Mouse (Mus musculus) erythroid progenitor cell, adult 5-6 weeks (primary cell): ENCODE data around the gene Slc12a3. TPM values are rescaled to one million over a fixed set of nuclear protein-coding genes. Genes with fewer than 3 reads are reported as not detected.
"Not testable (repeated sequence)": the region's sequence is repeated elsewhere in the genome, so short reads cannot be mapped to it uniquely, and the experiment has no call there.

Experiments
- ATAC-seq: replicated peaks from 2 replicates; pipeline ENCODE4 v1.8.0; 2016; ENCODE audit warnings: moderate number of reproducible peaks, mild to moderate bottlenecking, moderate TSS enrichment, inconsistent platforms; ENCODE audit not compliant: poor library complexity, low FRiP score, severe bottlenecking
- total RNA-seq, 2 experiments: library from RNA; stranded (forward) in 1 of 2; stranded (reverse) in 1 of 2; fragments of 150-400 nt in 1 of 2; fragments of 186-747, 209-891 nt in 1 of 2; gene quantifications; 2 replicates each; pipeline versions ENCODE4 v1.2.3 to v1.2.4; 2015 to 2017; ENCODE audit warnings: low replicate concordance in 2 of 2

Slc12a3 gene
- total RNA-seq, 2 experiments from 2014 or later = 0.84 TPM; not detected in 1

DNA sequence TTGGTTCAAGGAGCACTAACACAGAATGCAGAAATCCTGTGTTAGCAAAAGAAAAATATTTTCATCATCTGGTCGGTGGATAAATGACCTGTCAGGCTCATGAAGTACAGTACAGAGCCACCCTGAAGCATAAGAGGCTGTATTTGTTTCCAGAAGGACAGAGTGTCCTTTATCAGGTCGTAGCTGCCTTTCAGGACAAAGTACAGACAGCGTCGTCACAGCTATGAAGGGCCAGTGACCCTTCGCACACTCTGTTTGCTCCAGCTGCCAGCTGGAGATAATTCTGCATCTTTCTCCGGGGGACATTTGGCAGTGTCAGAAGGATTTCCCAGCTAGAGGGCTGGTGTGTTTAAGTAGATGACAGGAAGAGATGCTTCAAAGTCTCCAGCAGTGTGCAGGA is 63.6 kb downstream of the Slc12a3 start:
- no peak for ATAC-seq

DNA sequence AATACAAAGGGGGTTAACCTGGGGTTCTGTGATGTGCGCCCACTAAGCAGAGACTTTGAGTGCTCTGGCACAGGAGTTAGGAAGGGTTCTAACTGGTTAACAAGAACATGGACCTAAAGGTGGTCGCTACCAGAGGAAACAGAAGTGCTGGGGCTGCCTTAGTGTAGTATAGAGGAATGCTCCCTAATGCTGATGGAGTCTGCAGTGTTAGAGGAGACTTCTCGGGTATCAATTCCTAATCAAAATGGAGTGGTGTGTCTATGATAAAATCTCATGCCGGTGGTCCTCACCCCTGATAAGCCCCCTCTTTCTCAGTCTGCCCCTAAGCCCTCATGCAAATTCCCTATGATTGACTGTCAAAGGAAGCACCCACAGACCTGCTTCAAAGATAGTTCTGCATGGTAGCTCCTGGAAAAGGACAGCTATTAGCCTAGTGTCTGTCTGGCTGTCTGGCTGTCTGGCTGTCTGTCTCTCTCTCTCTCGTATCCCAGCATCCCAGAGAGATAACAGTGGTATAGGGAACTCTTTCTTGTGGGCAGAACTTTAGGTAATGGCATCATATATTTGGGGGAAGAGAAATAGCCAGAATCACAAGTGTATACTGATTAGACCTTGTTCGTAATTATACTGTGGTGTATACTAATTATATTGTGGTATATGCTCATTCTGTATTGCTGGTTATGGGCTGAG is 67.0 kb downstream of the Slc12a3 start:
- no peak for ATAC-seq

DNA sequence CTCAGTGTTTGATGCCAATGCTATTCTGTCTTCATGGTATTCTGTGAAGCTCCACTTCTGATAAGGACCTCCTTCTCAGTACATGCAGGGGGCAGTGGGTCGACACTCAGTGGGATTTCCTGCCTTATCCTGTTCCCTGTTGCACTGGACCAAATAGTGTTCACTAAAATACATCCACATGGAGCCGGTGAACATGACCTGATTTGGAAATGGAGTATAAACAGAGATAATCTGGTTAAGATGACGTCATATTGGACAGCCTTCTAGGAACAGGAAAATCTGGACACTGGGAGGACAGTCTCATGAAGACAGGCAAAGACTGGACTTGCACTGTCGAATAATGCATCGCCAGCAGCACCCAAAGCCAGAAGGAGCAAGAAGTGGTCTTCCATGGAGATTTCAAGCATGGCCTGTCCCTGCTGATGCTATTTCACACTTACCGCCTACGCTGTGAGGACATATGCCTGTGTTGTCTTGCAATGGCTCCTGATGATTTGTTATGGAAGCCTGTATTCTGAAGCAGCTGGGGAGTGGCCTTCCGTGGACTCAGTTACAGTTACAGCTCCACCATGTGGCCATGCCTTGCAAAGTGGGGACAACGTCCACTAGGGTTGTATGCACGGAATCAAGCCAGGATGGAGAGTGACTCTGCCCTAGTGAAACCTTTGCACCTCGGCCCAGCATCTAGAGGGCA is 68.1 kb downstream of the Slc12a3 start:
- peak; percentile 71 for ATAC-seq

DNA sequence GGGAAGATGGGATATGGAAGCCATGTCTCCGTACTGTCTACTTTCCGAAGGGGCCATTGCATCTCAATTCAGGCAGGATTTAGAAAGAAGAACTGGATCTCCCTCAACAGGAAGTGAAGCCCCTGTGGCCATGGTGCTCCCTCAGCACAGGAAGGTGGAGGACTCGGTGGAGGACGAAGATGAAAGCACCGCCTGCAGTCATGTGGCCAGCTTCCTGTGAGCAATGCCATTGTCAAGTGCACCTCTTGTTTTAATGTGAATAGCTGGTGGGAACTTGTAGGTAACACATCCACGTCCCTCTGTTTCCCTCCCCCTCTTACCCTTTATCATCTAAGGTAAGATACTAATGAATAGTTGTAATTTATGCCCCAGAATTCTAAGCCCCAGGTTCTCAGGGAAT is 69.6 kb downstream of the Slc12a3 start:
- ATAC-seq = no peak

DNA sequence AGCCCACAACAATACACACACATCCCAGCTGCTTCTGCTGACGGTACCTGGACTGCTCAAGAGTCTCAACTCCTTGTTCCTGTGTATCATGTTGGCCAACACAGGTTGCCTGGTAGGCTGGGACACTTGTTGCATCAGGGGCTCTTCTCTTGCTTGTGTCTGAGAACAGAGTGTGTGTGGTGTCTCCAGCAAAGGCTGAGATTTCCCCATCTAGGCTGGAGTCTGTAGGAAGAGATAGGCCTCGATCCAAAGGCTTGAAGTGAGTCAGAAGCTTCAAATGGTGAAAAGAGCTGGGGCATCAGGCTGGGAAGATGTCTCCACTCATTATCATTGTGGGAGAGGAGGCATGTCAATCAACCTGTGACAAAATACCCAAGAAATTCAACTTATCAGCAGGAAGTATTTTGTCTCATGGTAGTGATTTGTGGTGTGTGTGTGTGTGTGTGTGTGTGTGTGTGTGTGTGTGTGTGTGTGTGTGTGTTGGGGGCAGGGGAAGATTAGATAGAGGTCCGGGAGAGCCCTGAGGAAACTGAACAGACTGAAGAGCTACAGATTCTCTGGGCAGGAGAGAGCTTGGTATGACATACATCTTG is 70.5 kb downstream of the Slc12a3 start:
- ATAC-seq = no peak

DNA sequence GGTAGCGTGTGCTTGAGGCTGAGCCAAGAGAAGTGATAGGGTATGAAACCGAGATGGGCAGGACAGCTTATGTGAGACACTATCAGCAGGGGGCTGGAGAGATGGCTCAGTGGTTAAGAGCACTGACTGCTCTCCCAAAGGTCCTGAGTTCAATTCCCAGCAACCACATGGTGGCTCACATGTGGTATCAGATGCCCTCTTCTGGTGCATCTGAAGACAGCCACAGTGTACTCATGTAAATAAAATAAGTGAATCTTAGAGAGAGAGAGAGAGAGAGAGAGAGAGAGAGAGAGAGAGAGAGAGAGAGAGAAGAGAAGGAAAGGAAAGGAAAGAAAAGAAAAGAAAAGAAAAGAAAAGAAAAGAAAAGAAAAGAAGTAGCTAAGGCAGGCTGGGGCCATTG is 71.0 kb downstream of the Slc12a3 start:
- not testable (repeated sequence) for ATAC-seq

DNA sequence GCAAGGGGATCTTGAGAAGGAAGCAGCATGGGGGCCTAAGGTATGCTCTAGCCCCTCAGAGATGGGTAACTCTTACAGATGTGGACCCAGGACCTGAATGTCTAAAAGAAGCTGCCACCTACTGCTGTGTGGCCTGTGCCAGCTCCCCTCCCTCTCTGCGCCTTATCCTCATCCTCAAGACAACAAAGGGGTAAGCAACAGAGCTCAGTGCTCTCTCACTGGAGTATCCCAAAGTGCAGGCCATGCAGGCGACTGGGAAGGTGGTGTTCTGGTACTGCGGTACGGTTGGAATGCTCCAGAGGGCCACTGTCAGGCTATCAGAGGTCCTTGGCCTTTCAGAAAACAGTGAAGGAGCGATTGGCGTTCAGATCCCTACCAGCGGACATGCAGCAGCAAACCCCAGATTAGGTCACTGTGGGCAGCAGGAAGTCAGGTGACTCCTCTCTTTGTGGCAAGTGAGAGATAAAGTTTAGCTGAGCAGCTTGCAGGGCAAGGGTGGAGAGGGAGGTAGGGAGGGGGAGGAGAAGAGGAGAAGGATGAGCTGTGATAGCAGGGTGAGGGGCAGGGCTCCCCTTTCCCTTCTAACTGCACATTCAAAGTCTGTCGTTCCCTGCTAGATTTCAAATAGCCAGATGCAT is 79.6 kb downstream of the Slc12a3 start:
- no peak for ATAC-seq

DNA sequence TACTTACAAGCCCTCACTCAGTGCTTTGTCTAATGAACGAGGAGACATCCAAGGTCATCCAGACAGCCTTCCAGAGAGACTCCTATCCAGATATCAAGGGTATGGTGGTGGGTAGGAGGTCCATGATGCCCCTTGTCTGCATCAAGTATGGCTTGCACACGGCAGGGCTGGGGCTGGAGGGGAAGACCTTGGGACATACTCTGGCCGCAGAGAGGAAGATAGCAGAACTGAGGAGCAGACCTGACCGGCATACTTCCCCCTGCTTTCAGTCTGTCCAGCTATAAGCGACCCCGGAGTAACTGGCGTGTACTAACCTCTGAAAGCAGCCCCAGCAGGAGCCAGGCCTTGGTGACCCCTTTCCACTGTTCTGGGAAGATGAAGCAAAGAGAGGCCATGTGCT is 80.5 kb downstream of the Slc12a3 start:
- no peak for ATAC-seq

DNA sequence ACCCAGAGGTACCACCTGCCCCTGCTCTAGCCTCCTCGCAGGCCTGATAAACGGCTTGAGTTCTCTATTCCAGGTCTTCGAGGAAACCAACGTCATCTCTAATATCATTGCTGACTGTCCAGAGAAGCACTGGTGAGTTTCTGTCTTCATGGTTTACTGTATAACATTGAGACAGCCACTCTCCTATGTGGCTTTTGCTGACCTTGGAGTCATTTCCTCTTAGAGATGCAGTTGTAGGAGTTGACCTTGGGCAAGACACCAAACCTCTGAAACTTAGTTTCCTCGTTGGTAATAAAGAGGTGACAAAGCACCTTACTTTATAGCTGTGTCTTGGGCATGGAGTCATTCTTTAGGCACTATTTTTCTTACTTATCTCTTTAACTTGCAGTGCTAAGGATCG is 83.5 kb downstream of the Slc12a3 start:
- ATAC-seq = no peak

DNA sequence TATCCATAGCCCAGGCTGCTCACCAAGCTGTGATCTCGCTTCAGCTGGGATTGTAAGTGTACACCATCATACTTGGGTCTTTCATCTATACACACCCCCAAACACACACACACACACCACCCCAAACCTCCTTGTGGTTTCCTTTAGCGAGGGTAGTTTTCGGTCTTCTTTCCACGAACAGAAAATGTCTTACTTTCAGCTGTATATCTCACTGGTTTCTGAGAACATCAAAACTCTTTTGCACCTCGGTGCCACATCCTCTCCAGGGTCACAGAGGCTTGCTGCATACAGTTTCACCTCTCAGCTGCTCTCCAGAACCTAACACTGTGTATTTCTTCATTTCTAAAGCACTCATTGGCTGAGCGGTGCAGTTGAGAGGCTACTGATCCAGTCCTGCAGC is 84.5 kb downstream of the Slc12a3 start:
- no peak for ATAC-seq

DNA sequence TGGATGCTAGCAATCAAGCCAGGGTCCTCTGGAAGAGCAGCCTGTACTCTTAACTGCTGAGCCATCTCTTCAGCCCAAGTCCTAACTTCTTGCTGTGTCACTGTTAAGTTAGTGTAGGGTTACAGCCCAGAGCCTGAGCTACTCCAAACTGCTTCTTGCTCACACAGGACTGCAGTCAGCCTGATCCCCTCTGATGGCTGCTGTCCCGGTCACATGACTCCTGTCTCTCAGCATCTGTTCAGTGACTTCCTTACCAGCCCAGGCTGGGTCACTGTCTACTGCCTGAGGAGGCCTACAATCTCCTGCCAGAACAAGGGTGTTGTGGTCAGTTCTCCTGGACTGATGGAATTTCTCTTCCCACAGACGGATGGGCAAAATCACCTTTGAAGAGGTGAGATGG is 86.2 kb downstream of the Slc12a3 start:
- no peak for ATAC-seq

Other genes starting within 250 kb of the Slc12a3 start
- 1.7 TPM in 1 of 2 replicates, not detected in the other for gene Bbs2, start 230.3 kb upstream of the Slc12a3 start, total RNA-seq (2015; ENCODE audit: low replicate concordance)
- gene Bbs2, start 230.3 kb upstream of the Slc12a3 start, total RNA-seq (2017; ENCODE audit: low replicate concordance) = 1.2 and 8.3 TPM in 2 replicates
- gene Mt4, start 192.0 kb upstream of the Slc12a3 start, total RNA-seq (2015; ENCODE audit: low replicate concordance) = not detected in 2 replicates
- gene Mt4, start 192.0 kb upstream of the Slc12a3 start, total RNA-seq (2017; ENCODE audit: low replicate concordance) = not detected in 2 replicates
- not detected in 2 replicates for gene Mt3, start 176.6 kb upstream of the Slc12a3 start, total RNA-seq (2015; ENCODE audit: low replicate concordance)
- not detected in 2 replicates for gene Mt3, start 176.6 kb upstream of the Slc12a3 start, total RNA-seq (2017; ENCODE audit: low replicate concordance)
- gene Mt2, start 156.5 kb upstream of the Slc12a3 start, total RNA-seq (2015; ENCODE audit: low replicate concordance) = 24.5 and 44.4 TPM in 2 replicates
- gene Mt2, start 156.5 kb upstream of the Slc12a3 start, total RNA-seq (2017; ENCODE audit: low replicate concordance) = 11.6 TPM in 1 of 2 replicates, not detected in the other
- gene Mt1, start 150.1 kb upstream of the Slc12a3 start, total RNA-seq (2015; ENCODE audit: low replicate concordance) = 62.5 and 80.4 TPM in 2 replicates
- gene Mt1, start 150.1 kb upstream of the Slc12a3 start, total RNA-seq (2017; ENCODE audit: low replicate concordance) = 18.0 and 24.4 TPM in 2 replicates
- 21.8 and 22.7 TPM in 2 replicates for gene Nup93, start 114.6 kb upstream of the Slc12a3 start, total RNA-seq (2015; ENCODE audit: low replicate concordance)
- gene Nup93, start 114.6 kb upstream of the Slc12a3 start, total RNA-seq (2017; ENCODE audit: low replicate concordance) = 10.3 and 20.4 TPM in 2 replicates
- gene Herpud1, start 57.2 kb downstream of the Slc12a3 start, total RNA-seq (2015; ENCODE audit: low replicate concordance) = 54.1 and 64.2 TPM in 2 replicates
- 27.3 and 59.2 TPM in 2 replicates for gene Herpud1, start 57.2 kb downstream of the Slc12a3 start, total RNA-seq (2017; ENCODE audit: low replicate concordance)
- 3.2 and 10.1 TPM in 2 replicates for gene Nlrc5, start 105.2 kb downstream of the Slc12a3 start, total RNA-seq (2015; ENCODE audit: low replicate concordance)
- gene Nlrc5, start 105.2 kb downstream of the Slc12a3 start, total RNA-seq (2017; ENCODE audit: low replicate concordance) = 2.7 and 3.9 TPM in 2 replicates
- gene Cpne2, start 203.8 kb downstream of the Slc12a3 start, total RNA-seq (2015; ENCODE audit: low replicate concordance) = 25.2 and 37.3 TPM in 2 replicates
- gene Cpne2, start 203.8 kb downstream of the Slc12a3 start, total RNA-seq (2017; ENCODE audit: low replicate concordance) = 14.5 and 18.7 TPM in 2 replicates